Mouse (Mus musculus) B cell, adult 62 days (primary cell): ENCODE measurements around the gene Gm4498. TPM values are rescaled to one million over a fixed set of nuclear protein-coding genes. Genes with fewer than 3 reads are reported as not detected.

ENCODE experiments used
- total RNA-seq: library from RNA; stranded (reverse); gene quantifications from 4 replicates; pipeline ENCODE4 v1.2.4, GENCODE M21; 2023

Gene Gm4498
- total RNA-seq, result not detected in 4 replicates

DNA sequence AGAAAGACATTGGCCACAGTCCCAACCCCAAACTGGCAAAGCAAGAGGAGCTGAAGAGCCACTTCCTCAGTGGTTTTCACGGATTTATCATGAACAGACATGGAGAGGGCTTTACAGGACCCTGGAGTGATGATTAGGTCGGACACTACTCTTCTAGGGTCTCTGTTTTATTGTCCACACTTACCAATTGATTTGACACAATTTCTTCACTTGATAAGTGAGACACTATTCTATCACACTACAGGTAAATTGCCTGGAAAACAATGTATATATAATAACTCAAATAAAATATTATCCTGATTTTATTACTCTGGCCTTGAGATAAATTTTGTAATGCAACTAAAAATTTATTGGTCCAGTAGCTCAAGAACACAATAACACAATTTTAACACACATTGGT lies at the start of gene Gm4498:
TSS of gene Gm4498 (minus strand) at position 101 of the 400 bp plus-strand sequence.

DNA sequence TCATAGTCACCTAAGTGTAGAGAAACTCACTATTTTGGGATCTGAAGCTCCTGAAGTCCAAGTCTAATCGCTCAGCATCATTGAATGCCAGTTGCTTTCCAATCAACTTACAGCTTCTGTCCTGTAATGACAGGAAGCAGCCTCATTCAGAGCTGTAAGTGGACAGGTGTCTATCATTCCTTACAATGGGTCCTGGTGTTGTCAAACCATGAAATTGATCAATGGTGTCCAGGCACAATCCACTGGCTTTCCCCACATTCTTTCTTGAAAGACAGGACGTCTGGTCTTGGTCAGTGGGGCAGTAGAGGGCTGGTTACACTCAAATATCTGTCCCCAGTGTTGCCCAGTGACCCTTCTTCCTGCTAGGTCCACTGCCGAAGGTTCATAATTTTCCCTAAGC lies 29.1 kb upstream of the Gm4498 start, which contains the start of gene Gm5890:
TSS of gene Gm5890 (minus strand) at position 101 of the 400 bp plus-strand sequence.

DNA sequence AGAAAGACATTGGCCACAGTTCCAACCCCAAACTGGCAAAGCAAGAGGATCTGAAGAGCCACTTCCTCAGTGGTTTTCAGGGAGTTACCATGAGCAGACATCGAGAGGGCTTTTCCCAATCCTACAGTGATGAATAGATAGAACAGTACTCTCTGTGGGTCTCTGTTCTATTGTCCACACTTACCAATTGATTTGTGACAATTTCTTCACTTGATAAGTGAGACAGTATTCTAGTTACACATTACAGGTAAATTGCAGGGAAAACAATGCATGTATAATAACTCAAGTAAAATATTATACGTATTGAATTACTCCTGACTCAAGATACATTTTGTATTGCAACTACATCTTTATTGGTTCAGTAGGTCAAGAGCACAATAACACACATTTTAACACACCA lies 28.1 kb downstream of the Gm4498 start, which contains the start of gene Gm6164:
TSS of gene Gm6164 (minus strand) at position 101 of the 400 bp plus-strand sequence.

DNA sequence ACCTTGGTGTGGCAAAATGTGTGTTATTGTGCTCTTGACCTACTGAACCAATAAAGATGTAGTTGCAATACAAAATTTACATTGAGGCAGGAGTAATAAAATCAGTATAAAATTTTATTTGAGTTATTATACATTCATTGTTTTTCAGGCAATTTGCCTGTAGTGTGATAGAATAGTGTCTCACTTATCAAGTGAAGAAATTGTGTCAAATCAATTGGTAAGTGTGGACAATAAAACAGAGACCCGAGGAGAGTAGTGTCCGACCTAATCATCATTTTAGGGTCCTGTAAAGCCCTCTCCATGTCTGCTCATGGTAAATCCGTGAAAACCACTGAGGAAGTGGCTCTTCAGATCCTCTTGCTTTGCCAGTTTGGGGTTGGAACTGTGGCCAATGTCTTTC lies 40.2 kb downstream of the Gm4498 start, which contains the start of gene Vmn1r95:
TSS of gene Vmn1r95 (plus strand) at position 301 of the 400 bp plus-strand sequence.

Other genes with a start within 250 kb of the Gm4498 start
- gene Nlrp9b, start 242.4 kb downstream of the Gm4498 start, total RNA-seq, result not detected in 4 replicates
- gene Vmn1r91, start 134.1 kb downstream of the Gm4498 start, total RNA-seq, result not detected in 4 replicates
- not detected in 4 replicates for gene Gm16442, start 111.2 kb downstream of the Gm4498 start, total RNA-seq
- gene Vmn1r93, start 94.7 kb downstream of the Gm4498 start, total RNA-seq, result not detected in 4 replicates
- gene Vmn1r94, start 65.5 kb downstream of the Gm4498 start, total RNA-seq, result not detected in 4 replicates
- not detected in 4 replicates for gene Vmn1r95, start 40.1 kb downstream of the Gm4498 start, total RNA-seq
- gene Gm6164, start 28.2 kb downstream of the Gm4498 start, total RNA-seq, result not detected in 4 replicates
- not detected in 4 replicates for gene Gm5890, start 29.0 kb upstream of the Gm4498 start, total RNA-seq
- gene Gm4133, start 100.2 kb upstream of the Gm4498 start, total RNA-seq, result not detected in 4 replicates
- not detected in 4 replicates for gene Gm5728, start 141.6 kb upstream of the Gm4498 start, total RNA-seq
- gene Vmn1r100, start 184.1 kb upstream of the Gm4498 start, total RNA-seq, result not detected in 4 replicates
- not detected in 4 replicates for gene Vmn1r101, start 208.8 kb upstream of the Gm4498 start, total RNA-seq
- not detected in 4 replicates for gene Gm10670, start 241.1 kb upstream of the Gm4498 start, total RNA-seq